Mouse (Mus musculus): ENCODE measurements at regions not wholly inside any gene's neighbourhood (a gene's known extent, or its start where the extent isn't known, plus 50 kb on each side); places are given as distances from the start of the nearest gene placed in this dataset.

GRCm38 (mm10) chr6:107699298-107699697 is 169.7 kb downstream of the Lrrn1 start:
- no peak for ATAC-seq (ENCODE audit: insufficient read depth, low read depth)
- WGBS: 68% methylated on average over 4 of the region's 4 CpGs

GRCm38 (mm10) chr6:107708185-107708584 is 178.6 kb downstream of the Lrrn1 start:
- Histone ChIP-seq H3K36me3 (replicated peaks; ENCODE audit: control insufficient read depth, insufficient read depth, low read length) (no peaks in the 10 kb centered on the region), H3K4me1 (ENCODE audit: control insufficient read depth, insufficient read depth) (no peaks in the 10 kb centered on the region), H3K27me3 (ENCODE audit: control insufficient read depth, insufficient read depth, low read length) (no peaks in the 10 kb centered on the region), H3K9me3 (replicated peaks; ENCODE audit: control insufficient read depth, low read length) (no peaks in the 10 kb centered on the region), H3K27ac (ENCODE audit: low read depth) (no peak overlapping the region), H3K4me2 (ENCODE audit: low read depth, low read length) (no peak overlapping the region), H3K4me3 (ENCODE audit: low read depth, low read length) (no peak overlapping the region), H3K9ac (replicated peaks; ENCODE audit: low read depth, low read length) (no peak overlapping the region)
- no peak for TF ChIP-seq CTCF (IDR thresholded peaks at IDR 0.05; ENCODE audit: low read depth)
- no peak for ATAC-seq (ENCODE audit: insufficient read depth, low read depth)
- no peak for DNase-seq (ENCODE audit: low spot score)
- 59% methylated on average over 2 of the region's 2 CpGs for WGBS

More at GRCm38 (mm10) chr6:107699298-107699697, 169.7 kb downstream of the Lrrn1 start:
- TF ChIP-seq EP300 (IDR thresholded peaks at IDR 0.05; ENCODE audit: low read depth) (no peak), CTCF (IDR thresholded peaks at IDR 0.05; ENCODE audit: low read depth) (no peak)
- H3K27me3 ChIP-seq (ENCODE audit: control insufficient read depth, insufficient read depth, low read length): no peaks in the 10 kb centered on the region
- no peaks in the 10 kb centered on the region for H3K36me3 ChIP-seq (replicated peaks; ENCODE audit: control insufficient read depth, insufficient read depth, low read length)
- H3K27ac ChIP-seq (ENCODE audit: low read depth): no peak overlapping the region
- H3K9me3 ChIP-seq (replicated peaks; ENCODE audit: control insufficient read depth, low read length): no peaks in the 10 kb centered on the region
- no peak overlapping the region for H3K9ac ChIP-seq (replicated peaks; ENCODE audit: low read depth, low read length)
- no peak overlapping the region for H3K4me3 ChIP-seq (ENCODE audit: low read depth, low read length)
- no peak for DNase-seq (ENCODE audit: low spot score)
- H3K4me2 ChIP-seq (ENCODE audit: low read depth, low read length): no peak overlapping the region
- no peaks in the 10 kb centered on the region for H3K4me1 ChIP-seq (ENCODE audit: control insufficient read depth, insufficient read depth)

GRCm38 (mm10) chr6:107708608-107709007 is 179.0 kb downstream of the Lrrn1 start:
- H3K4me1 ChIP-seq (ENCODE audit: control insufficient read depth, insufficient read depth): no peaks in the 10 kb centered on the region
- no peaks in the 10 kb centered on the region for H3K27me3 ChIP-seq (ENCODE audit: control insufficient read depth, insufficient read depth, low read length)
- no peak for TF ChIP-seq CTCF (IDR thresholded peaks at IDR 0.05; ENCODE audit: low read depth)
- TF ChIP-seq EP300 (IDR thresholded peaks at IDR 0.05; ENCODE audit: low read depth): no peak
- H3K36me3 ChIP-seq (replicated peaks; ENCODE audit: control insufficient read depth, insufficient read depth, low read length): no peaks in the 10 kb centered on the region
- ATAC-seq (ENCODE audit: insufficient read depth, low read depth) (no peak), DNase-seq (ENCODE audit: low spot score) (no peak)
- no peak overlapping the region for H3K4me3 ChIP-seq (ENCODE audit: low read depth, low read length)
- 75% methylated on average over 1 of the region's 1 CpGs for WGBS
- no peak overlapping the region for H3K4me2 ChIP-seq (ENCODE audit: low read depth, low read length)
- H3K9me3 ChIP-seq (replicated peaks; ENCODE audit: control insufficient read depth, low read length): no peaks in the 10 kb centered on the region
- no peak overlapping the region for H3K27ac ChIP-seq (ENCODE audit: low read depth)
- H3K9ac ChIP-seq (replicated peaks; ENCODE audit: low read depth, low read length): no peak overlapping the region

- DNase-seq (ENCODE audit: low spot score) (no peak), ATAC-seq (ENCODE audit: insufficient read depth, low read depth) (no peak)
- TF ChIP-seq EP300 (IDR thresholded peaks at IDR 0.05; ENCODE audit: low read depth): no peak
- TF ChIP-seq CTCF (IDR thresholded peaks at IDR 0.05; ENCODE audit: low read depth): no peak
- Histone ChIP-seq H3K36me3 (replicated peaks; ENCODE audit: control insufficient read depth, insufficient read depth, low read length) (no peaks in the 10 kb centered on the region), H3K4me2 (ENCODE audit: low read depth, low read length) (no peak overlapping the region), H3K4me3 (ENCODE audit: low read depth, low read length) (no peak overlapping the region), H3K27me3 (ENCODE audit: control insufficient read depth, insufficient read depth, low read length) (no peaks in the 10 kb centered on the region), H3K9ac (replicated peaks; ENCODE audit: low read depth, low read length) (no peak overlapping the region), H3K27ac (ENCODE audit: low read depth) (no peak overlapping the region), H3K9me3 (replicated peaks; ENCODE audit: control insufficient read depth, low read length) (no peaks in the 10 kb centered on the region), H3K4me1 (ENCODE audit: control insufficient read depth, insufficient read depth) (no peaks in the 10 kb centered on the region)
- 80% methylated on average over 5 of the region's 5 CpGs for WGBS
Observed at GRCm38 (mm10) chr6:107710360-107710759, 180.8 kb downstream of the Lrrn1 start.

- Histone ChIP-seq H3K9me3 (replicated peaks; ENCODE audit: control insufficient read depth, low read length) (no peaks in the 10 kb centered on the region), H3K4me2 (ENCODE audit: low read depth, low read length) (no peak overlapping the region), H3K4me3 (ENCODE audit: low read depth, low read length) (no peak overlapping the region), H3K27ac (ENCODE audit: low read depth) (no peak overlapping the region), H3K9ac (replicated peaks; ENCODE audit: low read depth, low read length) (no peak overlapping the region), H3K27me3 (ENCODE audit: control insufficient read depth, insufficient read depth, low read length) (no peaks in the 10 kb centered on the region), H3K4me1 (ENCODE audit: control insufficient read depth, insufficient read depth) (no peaks in the 10 kb centered on the region), H3K36me3 (replicated peaks; ENCODE audit: control insufficient read depth, insufficient read depth, low read length) (no peaks in the 10 kb centered on the region)
- no peak for TF ChIP-seq CTCF (IDR thresholded peaks at IDR 0.05; ENCODE audit: low read depth)
- no peak for TF ChIP-seq EP300 (IDR thresholded peaks at IDR 0.05; ENCODE audit: low read depth)
- ATAC-seq (ENCODE audit: insufficient read depth, low read depth) (no peak), DNase-seq (ENCODE audit: low spot score) (no peak)
- WGBS: 59% methylated on average over 22 of the region's 22 CpGs
Observed at GRCm38 (mm10) chr6:107711181-107712087, 181.9 kb downstream of the Lrrn1 start.

GRCm38 (mm10) chr6:107713051-107713450 is 183.5 kb downstream of the Lrrn1 start:
- ATAC-seq (ENCODE audit: insufficient read depth, low read depth) (no peak), DNase-seq (ENCODE audit: low spot score) (no peak)
- H3K36me3 ChIP-seq (replicated peaks; ENCODE audit: control insufficient read depth, insufficient read depth, low read length): no peaks in the 10 kb centered on the region
- no peaks in the 10 kb centered on the region for H3K9me3 ChIP-seq (replicated peaks; ENCODE audit: control insufficient read depth, low read length)
- no peak overlapping the region for H3K9ac ChIP-seq (replicated peaks; ENCODE audit: low read depth, low read length)
- no peaks in the 10 kb centered on the region for H3K27me3 ChIP-seq (ENCODE audit: control insufficient read depth, insufficient read depth, low read length)
- WGBS: 30% methylated on average over 6 of the region's 6 CpGs
- no peak overlapping the region for H3K4me2 ChIP-seq (ENCODE audit: low read depth, low read length)
- no peak overlapping the region for H3K27ac ChIP-seq (ENCODE audit: low read depth)
- no peak overlapping the region for H3K4me3 ChIP-seq (ENCODE audit: low read depth, low read length)
- no peaks in the 10 kb centered on the region for H3K4me1 ChIP-seq (ENCODE audit: control insufficient read depth, insufficient read depth)
- no peak for TF ChIP-seq CTCF (IDR thresholded peaks at IDR 0.05; ENCODE audit: low read depth)

Measured in heart, postnatal 0 days (tissue).